Mouse (Mus musculus): Measurements from ENCODE around the gene Mdfic.

- TF ChIP-seq CTCF (IDR thresholded peaks at IDR 0.05; ENCODE audit: low read depth, low read length) (no peak), POLR2A (IDR thresholded peaks at IDR 0.05; ENCODE audit: extremely low read depth, insufficient read depth, low read length) (no peak)
These were observed 73.3 kb downstream of the Mdfic start for GRCm38 (mm10) chr6:15793602-15794345.

Data from liver, adult 2 months (tissue).